Mouse (Mus musculus) kidney, adult 2 months (tissue): ENCODE data around the gene Hils1.

Source experiments
- CTCF ChIP-seq: fragments of 200-500 bp; conservative IDR thresholded peaks from 2 replicates; pipeline ENCODE4 v1.5.1; 2011; ENCODE audit warnings: low read depth, mild to moderate bottlenecking, control low read depth, low read length, moderate library complexity, mixed read lengths; ENCODE audit not compliant: insufficient read depth, insufficient read length
- POLR2A ChIP-seq: fragments of 200-500 bp; IDR thresholded peaks from one replicate; pipeline ENCODE4 v1.6.1; 2011; ENCODE audit warnings: low read depth, low read length, control low read depth

DNA sequence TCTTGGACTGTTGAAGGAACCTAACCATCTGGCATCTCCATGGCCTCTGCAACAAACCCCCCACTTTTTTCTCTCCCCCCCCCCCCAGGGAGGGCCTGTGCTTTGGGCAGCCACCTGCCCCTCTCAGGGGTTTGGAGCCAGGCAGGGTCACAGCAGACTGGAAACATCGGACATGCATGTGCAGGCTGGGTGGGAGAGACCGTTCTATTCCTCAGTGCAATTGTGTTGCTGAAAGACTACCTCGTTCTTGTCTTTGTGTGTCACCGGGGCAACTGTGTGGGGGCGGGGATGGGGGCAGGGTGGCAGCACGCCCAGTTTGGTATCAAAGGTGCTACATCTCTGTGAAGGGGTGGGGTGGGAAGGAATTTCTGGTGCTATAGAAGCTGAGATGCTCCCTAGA, 15.2 kb upstream of the Hils1 start:
- no peak for TF ChIP-seq CTCF
- no peak for TF ChIP-seq POLR2A
